Mouse (Mus musculus) intestine, embryonic 16.5 days (tissue): ENCODE results near the gene Arl15. TPM values are rescaled to one million over a fixed set of nuclear protein-coding genes. Genes with fewer than 3 reads are reported as not detected.

Experiments used
- ATAC-seq: fragments of 200-750 bp; cut with Nextera tagmentation; 2 replicates; pipeline ENCODE4 v1.8.0; 2017; ENCODE audit warnings: moderate TSS enrichment, moderate library complexity
- H3K27ac ChIP-seq: fragments of 300-500 bp; sonication (generic); 2 replicates; pipeline ENCODE4 v1.5.1; 2014; ENCODE audit warnings: mild to moderate bottlenecking, low read length
- H3K27me3 ChIP-seq: fragments of 300-500 bp; sonication (generic); replicated peaks from 2 replicates; pipeline ENCODE4 v1.6.1; 2014; ENCODE audit warnings: low read length, control low read depth, mixed read lengths; ENCODE audit not compliant: control insufficient read depth, insufficient read depth
- H3K36me3 ChIP-seq: fragments of 300-500 bp; sonication (generic); 2 replicates; pipeline ENCODE4 v1.6.1; 2014; ENCODE audit warnings: low read length, control low read depth; ENCODE audit not compliant: control insufficient read depth, insufficient read depth
- H3K4me1 ChIP-seq: fragments of 300-500 bp; sonication (generic); 2 replicates; pipeline ENCODE4 v1.6.1; 2014; ENCODE audit warnings: low read length, control low read depth, mixed read lengths; ENCODE audit not compliant: control insufficient read depth, insufficient read depth
- H3K4me2 ChIP-seq: fragments of 300-500 bp; sonication (generic); 2 replicates; pipeline ENCODE4 v1.6.1; 2014; ENCODE audit warnings: low read depth, low read length, control low read depth
- H3K4me3 ChIP-seq: fragments of 300-500 bp; sonication (generic); 2 replicates; pipeline ENCODE4 v1.5.1; 2014; ENCODE audit warnings: mild to moderate bottlenecking, low read length
- H3K9ac ChIP-seq: fragments of 300-500 bp; sonication (generic); 2 replicates; pipeline ENCODE4 v1.6.1; 2014; ENCODE audit warnings: low read depth, low read length
- H3K9me3 ChIP-seq: fragments of 300-500 bp; sonication (generic); 2 replicates; pipeline ENCODE4 v1.6.1; 2016; ENCODE audit warnings: low read length, control low read depth; ENCODE audit not compliant: control insufficient read depth
- WGBS: fragments of 180-500 bp; shearing (Covaris S2); extraction: QIAGEN DNeasy Blood & Tissue Kit; methylation state at CpG from one replicate; pipeline ENCODE4 v1.1.7; 2014; 5-methylcytosine and 5-hydroxymethylcytosine counted together
- polyA plus RNA-seq: library from polyadenylated mRNA; unstranded; fragments of >200 nt; fragmentation: Nextera tagmentation; extraction: Ambion mirVana; gene quantifications from 2 replicates; pipeline ENCODE4 v1.2.1, GENCODE M21; 2015

The Arl15 gene
- polyA plus RNA-seq: 8.2 and 10.6 TPM in 2 replicates

- Histone ChIP-seq H3K9me3 (no peaks in the 10 kb centered on the region), H3K4me2 (peak within 1 kb of the TSS; percentile 75), H3K9ac (peak within 1 kb of the TSS; percentile 97), H3K36me3 (no peaks in the 10 kb centered on the region), H3K4me3 (peak within 1 kb of the TSS; percentile 86), H3K4me1 (peaks cover 11% of the 10 kb centered on the region; the same call in 1 of the 2 replicates), H3K27me3 (no peaks in the 10 kb centered on the region), H3K27ac (peak within 1 kb of the TSS; percentile 90)
- WGBS: under 1% methylated on average over 47 of the region's 49 CpGs
- ATAC-seq: peak; percentile 97
Observed at GRCm38 (mm10) chr13:113794039-113794704, at the start of gene Arl15. Arl15 (plus strand) TSS chr13:113794505.

DNA sequence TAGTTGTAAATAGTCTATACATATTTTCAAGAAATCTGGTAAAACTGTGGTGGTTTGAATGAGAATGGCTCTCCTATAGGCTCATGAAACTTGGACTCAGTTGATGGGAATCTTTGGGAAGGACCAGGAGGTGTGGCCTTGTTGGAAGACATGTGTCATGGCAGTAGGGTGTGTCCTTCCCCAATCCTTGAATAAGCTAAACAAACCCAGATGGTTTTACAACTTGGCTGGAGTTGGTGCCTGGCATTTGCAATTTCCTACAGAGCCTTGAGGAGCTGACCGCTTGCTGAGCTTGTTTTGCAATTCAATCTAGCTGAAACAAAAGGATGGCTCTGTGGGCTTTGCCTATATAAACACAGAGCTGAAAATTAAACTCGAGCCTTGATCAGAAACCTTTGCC lies 49.0 kb upstream of the Arl15 start:
- WGBS: 52% methylated on average over 2 of the region's 2 CpGs
- no peak overlapping the region for H3K4me3 ChIP-seq
- no peak for ATAC-seq

GRCm38 (mm10) chr13:113750766-113751165 lies 43.5 kb upstream of the Arl15 start:
- H3K4me2 ChIP-seq: no peak overlapping the region
- H3K36me3 ChIP-seq: no peaks in the 10 kb centered on the region
- H3K27me3 ChIP-seq: no peaks in the 10 kb centered on the region
- WGBS: 54% methylated on average over 5 of the region's 5 CpGs
- ATAC-seq: no peak
- H3K9me3 ChIP-seq: no peaks in the 10 kb centered on the region
- no peak overlapping the region for H3K27ac ChIP-seq
- H3K4me3 ChIP-seq: no peak overlapping the region
- no peaks in the 10 kb centered on the region; the same call in 1 of the 2 replicates for H3K4me1 ChIP-seq
- H3K9ac ChIP-seq: no peak overlapping the region

More for the DNA sequence above, 49.0 kb upstream of the Arl15 start:
- Histone ChIP-seq H3K27ac (no peak overlapping the region), H3K27me3 (no peaks in the 10 kb centered on the region), H3K4me1 (no peaks in the 10 kb centered on the region), H3K36me3 (no peaks in the 10 kb centered on the region), H3K9me3 (no peaks in the 10 kb centered on the region), H3K4me2 (no peak overlapping the region), H3K9ac (no peak overlapping the region)

GRCm38 (mm10) chr13:113754731-113755689 lies 39.3 kb upstream of the Arl15 start:
- 47% methylated on average over 9 of the region's 9 CpGs for WGBS
- peak overlapping the region; percentile 87 for H3K27ac ChIP-seq
- no peak overlapping the region for H3K4me3 ChIP-seq
- H3K9ac ChIP-seq: no peak overlapping the region
- H3K9me3 ChIP-seq: no peaks in the 10 kb centered on the region
- no peaks in the 10 kb centered on the region for H3K36me3 ChIP-seq
- peak; percentile 95 for ATAC-seq
- no peaks in the 10 kb centered on the region for H3K27me3 ChIP-seq
- H3K4me2 ChIP-seq: peak overlapping the region; percentile 14; the same call in 1 of the 2 replicates
- H3K4me1 ChIP-seq: peaks cover 2% of the 10 kb centered on the region; the same call in 1 of the 2 replicates

DNA sequence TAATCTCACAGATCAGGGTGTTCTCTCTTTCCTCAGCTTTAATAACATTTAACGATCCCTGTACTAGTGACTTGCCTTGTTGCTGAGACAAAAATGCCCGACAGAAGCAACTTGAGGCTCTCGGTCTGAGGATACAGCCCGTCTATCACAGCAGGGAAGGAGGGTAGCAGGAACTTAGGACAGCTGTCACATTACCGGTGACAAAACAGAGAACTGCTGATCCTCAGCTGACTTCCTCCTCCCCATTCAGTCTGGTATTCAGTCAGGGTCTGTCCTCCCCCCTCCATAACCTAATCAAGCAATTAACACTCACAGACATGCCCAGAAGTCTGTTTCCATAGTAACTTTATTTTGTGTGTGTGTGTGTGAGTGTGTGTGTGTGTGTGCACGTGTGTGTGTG lies 38.5 kb upstream of the Arl15 start:
- peaks cover 2% of the 10 kb centered on the region; the same call in 1 of the 2 replicates for H3K4me1 ChIP-seq
- no peak overlapping the region for H3K9ac ChIP-seq
- 50% methylated on average over 6 of the region's 6 CpGs for WGBS
- no peaks in the 10 kb centered on the region for H3K27me3 ChIP-seq
- H3K36me3 ChIP-seq: no peaks in the 10 kb centered on the region
- H3K4me3 ChIP-seq: no peak overlapping the region
- H3K4me2 ChIP-seq: no peak overlapping the region; the same call in 1 of the 2 replicates
- peak; percentile 21 for ATAC-seq
- H3K27ac ChIP-seq: peak overlapping the region; percentile 87
- no peaks in the 10 kb centered on the region for H3K9me3 ChIP-seq

GRCm38 (mm10) chr13:113761717-113762116 lies 32.6 kb upstream of the Arl15 start:
- Histone ChIP-seq H3K4me3 (no peak overlapping the region), H3K9me3 (no peaks in the 10 kb centered on the region), H3K36me3 (no peaks in the 10 kb centered on the region), H3K9ac (no peak overlapping the region), H3K4me2 (no peak overlapping the region), H3K27me3 (no peaks in the 10 kb centered on the region), H3K27ac (no peak overlapping the region), H3K4me1 (no peaks in the 10 kb centered on the region)
- 94% methylated on average over 11 of the region's 11 CpGs for WGBS
- no peak for ATAC-seq

DNA sequence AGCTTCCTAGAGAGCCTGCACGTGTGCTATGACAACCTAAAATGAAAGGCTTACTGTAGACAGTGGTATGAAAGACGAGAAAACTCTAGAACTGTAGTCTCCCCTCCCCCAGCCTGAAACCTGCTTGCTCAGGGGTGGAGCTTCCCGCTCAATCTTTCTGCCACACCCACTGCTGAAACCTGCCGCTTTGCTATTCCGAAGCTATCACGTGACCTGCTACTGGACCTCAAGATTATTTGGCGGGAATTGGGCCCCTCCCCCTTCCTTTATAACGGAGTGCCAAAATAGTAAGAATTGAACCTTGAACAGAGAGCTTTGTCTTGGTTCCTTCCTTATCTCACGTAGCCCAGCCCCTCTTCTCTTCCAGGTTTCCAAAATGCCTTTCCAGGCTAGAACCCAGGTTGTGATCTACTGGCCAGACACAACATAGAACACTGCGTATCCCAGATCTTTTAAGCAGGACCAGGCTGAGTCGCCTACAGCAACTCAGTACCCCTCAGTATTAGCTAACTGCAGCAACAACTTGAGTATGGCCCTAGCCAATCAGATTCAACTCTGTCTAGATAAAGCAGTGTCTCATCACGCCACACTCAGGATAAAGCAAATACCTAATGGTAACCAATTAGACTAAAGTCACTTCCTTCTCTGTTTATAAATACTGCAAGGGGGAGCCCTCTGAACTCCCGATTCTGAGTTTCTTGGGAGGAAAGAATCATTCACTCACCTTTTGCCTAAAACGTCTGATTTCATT lies 31.4 kb upstream of the Arl15 start:
- H3K9me3 ChIP-seq: no peaks in the 10 kb centered on the region
- H3K9ac ChIP-seq: no peak overlapping the region
- ATAC-seq: no peak
- no peaks in the 10 kb centered on the region for H3K36me3 ChIP-seq
- H3K4me3 ChIP-seq: no peak overlapping the region
- WGBS: 81% methylated on average over 14 of the region's 14 CpGs
- H3K27ac ChIP-seq: no peak overlapping the region
- H3K4me2 ChIP-seq: no peak overlapping the region
- no peaks in the 10 kb centered on the region for H3K27me3 ChIP-seq
- no peaks in the 10 kb centered on the region for H3K4me1 ChIP-seq

DNA sequence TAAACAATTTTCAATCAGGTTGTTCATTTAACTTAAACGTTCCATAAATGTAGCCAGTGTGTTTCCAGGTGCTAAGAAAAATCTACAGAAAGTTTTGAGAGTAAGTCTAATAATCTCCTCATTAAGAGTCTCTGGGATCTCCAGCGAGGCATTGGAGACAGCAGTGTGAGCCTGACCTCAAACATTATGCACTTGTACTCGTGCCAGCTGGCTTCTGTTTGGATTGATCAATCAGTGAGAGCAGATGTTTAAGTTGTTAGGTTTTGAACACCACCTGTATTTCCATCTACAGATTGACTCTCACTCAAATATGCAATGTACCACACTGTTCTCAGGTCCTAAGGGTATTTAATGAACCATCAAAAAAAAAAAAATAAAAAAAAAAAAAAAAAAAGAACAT lies 28.9 kb upstream of the Arl15 start:
- H3K9me3 ChIP-seq: no peaks in the 10 kb centered on the region
- H3K27me3 ChIP-seq: no peaks in the 10 kb centered on the region
- H3K36me3 ChIP-seq: no peaks in the 10 kb centered on the region
- ATAC-seq: no peak
- no peak overlapping the region for H3K4me3 ChIP-seq
- H3K4me1 ChIP-seq: 0 out of 2 replicates have a peak, but pooled peaks cover 3% of the 10 kb centered on the region
- no peak overlapping the region for H3K9ac ChIP-seq
- H3K27ac ChIP-seq: no peak overlapping the region
- H3K4me2 ChIP-seq: no peak overlapping the region
- 47% methylated on average over 3 of the region's 3 CpGs for WGBS

GRCm38 (mm10) chr13:113769829-113770228 lies 24.5 kb upstream of the Arl15 start:
- WGBS: 76% methylated on average over 3 of the region's 3 CpGs

More at GRCm38 (mm10) chr13:113769829-113770228, 24.5 kb upstream of the Arl15 start:
- Histone ChIP-seq H3K4me2 (no peak overlapping the region), H3K36me3 (no peaks in the 10 kb centered on the region), H3K4me3 (no peak overlapping the region), H3K4me1 (0 out of 2 replicates have a peak, but pooled peaks cover 3% of the 10 kb centered on the region), H3K9ac (no peak overlapping the region), H3K9me3 (no peaks in the 10 kb centered on the region), H3K27ac (peak overlapping the region; percentile 66), H3K27me3 (no peaks in the 10 kb centered on the region)
- peak; percentile 85 for ATAC-seq
